Mouse (Mus musculus) hindbrain, embryonic 15.5 days (tissue): ENCODE data around the gene Il2ra. TPM values are rescaled to one million over a fixed set of nuclear protein-coding genes. Genes with fewer than 3 reads are reported as not detected.

Source experiments
- polyA plus RNA-seq: library from polyadenylated mRNA; unstranded; fragments of >200 nt; fragmentation: Nextera tagmentation; extraction: Ambion mirVana; gene quantifications from 2 replicates; pipeline ENCODE4 v1.2.1, GENCODE M21; 2015

The Il2ra gene
- polyA plus RNA-seq, 1 experiment from 2014 or later = 0.05 TPM

Other genes starting within 250 kb of the Il2ra start
- 32.3 and 33.7 TPM in 2 replicates for gene Pfkfb3, start 88.7 kb upstream of the Il2ra start, polyA plus RNA-seq
- gene Rbm17, start 38.7 kb upstream of the Il2ra start, polyA plus RNA-seq = 123 and 127 TPM in 2 replicates
- not detected in 2 replicates for gene Gm17490, start 16.5 kb upstream of the Il2ra start, polyA plus RNA-seq
- 1.4 and 1.8 TPM in 2 replicates for gene Il15ra, start 62.5 kb downstream of the Il2ra start, polyA plus RNA-seq
- 128 and 131 TPM in 2 replicates for gene Fbh1, start 134.8 kb downstream of the Il2ra start, polyA plus RNA-seq
- 41.5 and 45.7 TPM in 2 replicates for gene Ankrd16, start 135.1 kb downstream of the Il2ra start, polyA plus RNA-seq